8 mouse cellular contexts compared by ENCODE assay signal in the genomic region with DNA sequence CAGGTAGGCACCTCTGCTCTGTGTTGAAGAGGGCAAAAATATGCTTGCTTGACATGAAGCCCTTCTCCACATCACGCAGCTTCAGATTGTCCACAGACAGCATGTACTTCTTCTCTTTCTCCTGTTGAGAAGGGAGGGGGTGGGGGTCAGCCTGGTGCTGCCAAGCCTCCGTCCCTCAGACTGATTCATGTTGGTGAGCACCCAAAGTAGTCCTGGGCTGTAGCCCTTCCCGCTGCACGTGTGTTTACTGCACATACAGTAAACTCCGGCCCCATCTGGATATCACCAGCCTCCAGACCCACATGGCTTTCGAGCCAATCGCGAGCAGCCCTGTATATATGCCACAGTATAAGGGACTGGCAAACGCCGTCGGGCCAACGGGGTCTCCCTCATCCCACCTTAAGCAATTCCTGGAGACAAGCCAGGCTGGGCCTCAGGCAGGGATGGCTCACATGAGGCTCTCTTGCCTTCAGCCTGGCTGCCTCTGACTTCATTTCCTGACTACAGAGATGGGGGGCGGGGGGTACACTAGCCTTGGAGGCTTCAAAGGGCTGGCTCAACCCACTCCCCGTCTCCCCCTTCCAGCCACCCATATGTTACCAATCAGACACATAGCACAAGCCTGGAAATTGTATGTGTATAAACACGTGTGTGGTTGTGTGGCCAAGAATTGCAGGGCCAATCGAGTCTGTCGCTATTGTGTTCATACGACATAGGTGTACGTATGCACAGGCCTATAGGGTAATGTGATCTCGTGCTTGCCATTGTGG. TPM values are rescaled to one million over a fixed set of nuclear protein-coding genes. Genes with fewer than 3 reads are reported as not detected.
DNase-seq lines count a peak whose midpoint lies in the region; ATAC-seq lines count a peak whose summit lies in the region.

No protein-coding gene starts in this region.

- no peak for DNase-seq in heart, embryonic 10.5 days (ENCODE audit: low spot score)
- DNase-seq in heart, postnatal 14 days: no peak
- DNase-seq in right cerebral cortex, postnatal 14 days: peak; percentile 26
- no peak for DNase-seq in right cerebral cortex, postnatal 36 days (ENCODE audit: low spot score in 2 of 2)
- DNase-seq in thymus, postnatal 10 days (ENCODE audit: low spot score in 2 of 2): no peak
- DNase-seq in testis, postnatal 10 days (ENCODE audit: low spot score): no peak
- no peak for DNase-seq in right cerebral cortex, postnatal 4 days

- peaks cover 73% of the 10 kb centered on the region for H3K4me1 ChIP-seq in heart, embryonic 10.5 days
- peaks cover 60% of the 10 kb centered on the region for H3K4me1 ChIP-seq in intestine, embryonic 15.5 days (replicated peaks)

- 66% methylated on average over 20 of the region's 20 CpGs for WGBS in heart, embryonic 10.5 days
- 40% methylated on average over 20 of the region's 20 CpGs for WGBS in intestine, embryonic 15.5 days

- no peak overlapping the region for H3K4me2 ChIP-seq in intestine, embryonic 15.5 days (replicated peaks)

- H3K27ac ChIP-seq in heart, embryonic 10.5 days: peak overlapping the region; percentile 91
- peak overlapping the region; percentile 91 for H3K27ac ChIP-seq in intestine, embryonic 15.5 days

- no peaks in the 10 kb centered on the region for H3K36me3 ChIP-seq in heart, embryonic 10.5 days
- 0 out of 2 replicates have a peak, but pooled peaks cover 3% of the 10 kb centered on the region for H3K36me3 ChIP-seq in intestine, embryonic 15.5 days

- ATAC-seq in intestine, embryonic 15.5 days: no peak

- intact Hi-C loops in heart, postnatal 14 days (cut with DNase I): no loop called here

- peak overlapping the region; percentile 5; the same call in 1 of the 2 replicates for H3K4me3 ChIP-seq in heart, embryonic 10.5 days
- H3K4me3 ChIP-seq in intestine, embryonic 15.5 days (replicated peaks): no peak overlapping the region

- H3K27me3 ChIP-seq in heart, embryonic 10.5 days (ENCODE audit: insufficient read depth, poor library complexity, severe bottlenecking): peaks cover 47% of the 10 kb centered on the region; the same call in 1 of the 2 replicates
- H3K27me3 ChIP-seq in intestine, embryonic 15.5 days (replicated peaks): no peaks in the 10 kb centered on the region

- 0 out of 2 replicates have a peak overlapping the region, but pooled peaks have one; percentile 18 for H3K9ac ChIP-seq in intestine, embryonic 15.5 days

- H3K9me3 ChIP-seq in heart, embryonic 10.5 days: no peaks in the 10 kb centered on the region
- no peaks in the 10 kb centered on the region for H3K9me3 ChIP-seq in intestine, embryonic 15.5 days

RNA-seq across cellular contexts. Expression of gene Swi5, which starts 29.2 kb away (rescaled TPM):
- 318 and 348 TPM in 2 replicates for polyA plus RNA-seq in heart, embryonic 10.5 days (2016; fragmentation: Nextera tagmentation; extraction: Ambion mirVana)
- 100 to 1,000 TPM; 153 to 156 TPM for total RNA-seq in heart, postnatal 14 days (2021)
- 387 and 409 TPM in 2 replicates for polyA plus RNA-seq in intestine, embryonic 15.5 days (2015; fragmentation: Nextera tagmentation; extraction: Ambion mirVana)

RNA-seq across cellular contexts. Expression of gene Golga2, which starts 29.9 kb away (rescaled TPM):
- 22.0 and 27.2 TPM in 2 replicates for polyA plus RNA-seq in heart, embryonic 10.5 days (2016; fragmentation: Nextera tagmentation; extraction: Ambion mirVana)
- 10 to 100 TPM; 67.9 to 70.5 TPM for total RNA-seq in heart, postnatal 14 days (2021)
- 19.7 and 20.5 TPM in 2 replicates for polyA plus RNA-seq in intestine, embryonic 15.5 days (2015; fragmentation: Nextera tagmentation; extraction: Ambion mirVana)

RNA-seq across cellular contexts. Expression of gene Ciz1, which starts 35.1 kb away (rescaled TPM):
- polyA plus RNA-seq in heart, embryonic 10.5 days (2016; fragmentation: Nextera tagmentation; extraction: Ambion mirVana): 41.0 and 48.0 TPM in 2 replicates
- 10 to 100 TPM; 32.2 to 36.5 TPM for total RNA-seq in heart, postnatal 14 days (2021)
- polyA plus RNA-seq in intestine, embryonic 15.5 days (2015; fragmentation: Nextera tagmentation; extraction: Ambion mirVana): 38.9 and 39.8 TPM in 2 replicates

RNA-seq across cellular contexts. Expression of gene Dnm1, which starts 36.1 kb away (rescaled TPM):
- 4.3 and 9.4 TPM in 2 replicates for polyA plus RNA-seq in heart, embryonic 10.5 days (2016; fragmentation: Nextera tagmentation; extraction: Ambion mirVana)
- total RNA-seq in heart, postnatal 14 days (2021): 1 to 10 TPM; 9.1 TPM
- 12.2 and 16.4 TPM in 2 replicates for polyA plus RNA-seq in intestine, embryonic 15.5 days (2015; fragmentation: Nextera tagmentation; extraction: Ambion mirVana)

RNA-seq across cellular contexts. Expression of gene Uck1, which starts 57.1 kb away (rescaled TPM):
- 63.1 and 65.8 TPM in 2 replicates for polyA plus RNA-seq in heart, embryonic 10.5 days (2016; fragmentation: Nextera tagmentation; extraction: Ambion mirVana)
- total RNA-seq in heart, postnatal 14 days (2021): 10 to 100 TPM; 26.1 to 26.7 TPM
- polyA plus RNA-seq in intestine, embryonic 15.5 days (2015; fragmentation: Nextera tagmentation; extraction: Ambion mirVana): 64.7 and 69.0 TPM in 2 replicates
